Mouse (Mus musculus): Measurements from ENCODE around the gene Lrrc3. TPM values are rescaled to one million over a fixed set of nuclear protein-coding genes. Genes with fewer than 3 reads are reported as not detected.
A peak's percentile ranks its signal among the peaks of the same experiment; 100 is the strongest.

Gene Lrrc3
- polyA plus RNA-seq, 1 experiment from 2014 or later, result 28.7 TPM

GRCm38 (mm10) chr10:77882553-77882952 lies 19.8 kb downstream of the Lrrc3 start:
- Histone ChIP-seq H3K4me3 (ENCODE audit: low read depth, low read length) (no peak overlapping the region), H3K9ac (ENCODE audit: low read depth, low read length) (no peak overlapping the region), H3K9me3 (replicated peaks; ENCODE audit: control insufficient read depth, low read length, poor library complexity, severe bottlenecking) (no peaks in the 10 kb centered on the region), H3K4me2 (ENCODE audit: low read length) (no peak overlapping the region), H3K4me1 (ENCODE audit: control insufficient read depth, insufficient read depth, low read length) (no peaks in the 10 kb centered on the region), H3K36me3 (ENCODE audit: control insufficient read depth, insufficient read depth, low read length) (no peaks in the 10 kb centered on the region), H3K27ac (ENCODE audit: low read length) (no peak overlapping the region), H3K27me3 (ENCODE audit: control insufficient read depth, insufficient read depth, low read depth, low read length) (no peaks in the 10 kb centered on the region)
- 86% methylated on average over 5 of the region's 5 CpGs for WGBS
- no peak for ATAC-seq

- no peak overlapping the region for H3K27ac ChIP-seq (ENCODE audit: low read length)
- no peaks in the 10 kb centered on the region for H3K27me3 ChIP-seq (ENCODE audit: control insufficient read depth, insufficient read depth, low read depth, low read length)
- WGBS, result 80% methylated on average over 3 of the region's 3 CpGs
- no peak for ATAC-seq
- H3K4me1 ChIP-seq (ENCODE audit: control insufficient read depth, insufficient read depth, low read length), result no peaks in the 10 kb centered on the region
- H3K4me2 ChIP-seq (ENCODE audit: low read length), result no peak overlapping the region
- no peaks in the 10 kb centered on the region for H3K9me3 ChIP-seq (replicated peaks; ENCODE audit: control insufficient read depth, low read length, poor library complexity, severe bottlenecking)
- no peak overlapping the region for H3K4me3 ChIP-seq (ENCODE audit: low read depth, low read length)
- no peaks in the 10 kb centered on the region for H3K36me3 ChIP-seq (ENCODE audit: control insufficient read depth, insufficient read depth, low read length)
- no peak overlapping the region for H3K9ac ChIP-seq (ENCODE audit: low read depth, low read length)
Observed at GRCm38 (mm10) chr10:77880305-77880704, 22.0 kb downstream of the Lrrc3 start.

GRCm38 (mm10) chr10:77878985-77879384 lies 23.4 kb downstream of the Lrrc3 start:
- Histone ChIP-seq H3K27me3 (ENCODE audit: control insufficient read depth, insufficient read depth, low read depth, low read length) (no peaks in the 10 kb centered on the region), H3K4me1 (ENCODE audit: control insufficient read depth, insufficient read depth, low read length) (no peaks in the 10 kb centered on the region), H3K9ac (ENCODE audit: low read depth, low read length) (no peak overlapping the region), H3K27ac (ENCODE audit: low read length) (no peak overlapping the region), H3K4me2 (ENCODE audit: low read length) (no peak overlapping the region), H3K36me3 (ENCODE audit: control insufficient read depth, insufficient read depth, low read length) (no peaks in the 10 kb centered on the region), H3K9me3 (replicated peaks; ENCODE audit: control insufficient read depth, low read length, poor library complexity, severe bottlenecking) (no peaks in the 10 kb centered on the region), H3K4me3 (ENCODE audit: low read depth, low read length) (no peak overlapping the region)
- no peak for ATAC-seq
- WGBS, result 56% methylated on average over 6 of the region's 6 CpGs

- Histone ChIP-seq H3K4me3 (ENCODE audit: low read depth, low read length) (no peak overlapping the region), H3K27ac (ENCODE audit: low read length) (no peak overlapping the region), H3K4me2 (ENCODE audit: low read length) (no peak overlapping the region), H3K9ac (ENCODE audit: low read depth, low read length) (no peak overlapping the region), H3K4me1 (ENCODE audit: control insufficient read depth, insufficient read depth, low read length) (no peaks in the 10 kb centered on the region), H3K36me3 (ENCODE audit: control insufficient read depth, insufficient read depth, low read length) (no peaks in the 10 kb centered on the region), H3K9me3 (replicated peaks; ENCODE audit: control insufficient read depth, low read length, poor library complexity, severe bottlenecking) (no peaks in the 10 kb centered on the region), H3K27me3 (ENCODE audit: control insufficient read depth, insufficient read depth, low read depth, low read length) (no peaks in the 10 kb centered on the region)
- no peak for ATAC-seq
- WGBS, result 87% methylated on average over 7 of the region's 7 CpGs
Observed at GRCm38 (mm10) chr10:77869651-77870050, 32.7 kb downstream of the Lrrc3 start.

- no peak for ATAC-seq
- no peaks in the 10 kb centered on the region for H3K36me3 ChIP-seq (ENCODE audit: control insufficient read depth, insufficient read depth, low read length)
- no peaks in the 10 kb centered on the region for H3K9me3 ChIP-seq (replicated peaks; ENCODE audit: control insufficient read depth, low read length, poor library complexity, severe bottlenecking)
- H3K9ac ChIP-seq (ENCODE audit: low read depth, low read length), result no peak overlapping the region
- no peaks in the 10 kb centered on the region for H3K27me3 ChIP-seq (ENCODE audit: control insufficient read depth, insufficient read depth, low read depth, low read length)
- H3K4me1 ChIP-seq (ENCODE audit: control insufficient read depth, insufficient read depth, low read length), result no peaks in the 10 kb centered on the region
- no peak overlapping the region for H3K4me2 ChIP-seq (ENCODE audit: low read length)
- H3K4me3 ChIP-seq (ENCODE audit: low read depth, low read length), result no peak overlapping the region
- 33% methylated on average over 1 of the region's 1 CpGs for WGBS
- no peak overlapping the region for H3K27ac ChIP-seq (ENCODE audit: low read length)
Observed at GRCm38 (mm10) chr10:77867546-77867945, 34.8 kb downstream of the Lrrc3 start.

GRCm38 (mm10) chr10:77864762-77865143 lies 37.6 kb downstream of the Lrrc3 start:
- no peak; the same call in 1 of the 2 replicates for ATAC-seq
- Histone ChIP-seq H3K36me3 (ENCODE audit: control insufficient read depth, insufficient read depth, low read length) (no peaks in the 10 kb centered on the region), H3K27ac (ENCODE audit: low read length) (no peak overlapping the region), H3K27me3 (ENCODE audit: control insufficient read depth, insufficient read depth, low read depth, low read length) (no peaks in the 10 kb centered on the region), H3K9ac (ENCODE audit: low read depth, low read length) (0 out of 2 replicates have a peak overlapping the region, but pooled peaks have one; percentile 11), H3K4me3 (ENCODE audit: low read depth, low read length) (peak overlapping the region; percentile 10; the same call in 1 of the 2 replicates), H3K4me1 (ENCODE audit: control insufficient read depth, insufficient read depth, low read length) (no peaks in the 10 kb centered on the region), H3K9me3 (replicated peaks; ENCODE audit: control insufficient read depth, low read length, poor library complexity, severe bottlenecking) (no peaks in the 10 kb centered on the region), H3K4me2 (ENCODE audit: low read length) (peak overlapping the region; percentile 16)
- WGBS, result 36% methylated on average over 11 of the region's 11 CpGs

- Histone ChIP-seq H3K4me2 (ENCODE audit: low read length) (peak overlapping the region; percentile 16), H3K27ac (ENCODE audit: low read length) (no peak overlapping the region), H3K4me1 (ENCODE audit: control insufficient read depth, insufficient read depth, low read length) (no peaks in the 10 kb centered on the region), H3K4me3 (ENCODE audit: low read depth, low read length) (peak overlapping the region; percentile 10; the same call in 1 of the 2 replicates), H3K36me3 (ENCODE audit: control insufficient read depth, insufficient read depth, low read length) (no peaks in the 10 kb centered on the region), H3K27me3 (ENCODE audit: control insufficient read depth, insufficient read depth, low read depth, low read length) (no peaks in the 10 kb centered on the region), H3K9me3 (replicated peaks; ENCODE audit: control insufficient read depth, low read length, poor library complexity, severe bottlenecking) (no peaks in the 10 kb centered on the region), H3K9ac (ENCODE audit: low read depth, low read length) (0 out of 2 replicates have a peak overlapping the region, but pooled peaks have one; percentile 11)
- ATAC-seq, result peak; percentile 78
- 41% methylated on average over 13 of the region's 14 CpGs for WGBS
Observed at GRCm38 (mm10) chr10:77864067-77864761, 38.1 kb downstream of the Lrrc3 start.

- H3K9ac ChIP-seq (ENCODE audit: low read depth, low read length), result no peak within 1 kb of the TSS
- peaks cover 3% of the 10 kb centered on the region; the same call in 1 of the 2 replicates for H3K9me3 ChIP-seq (replicated peaks; ENCODE audit: control insufficient read depth, low read length, poor library complexity, severe bottlenecking)
- WGBS, result 43% methylated on average over 7 of the region's 7 CpGs
- H3K4me1 ChIP-seq (ENCODE audit: control insufficient read depth, insufficient read depth, low read length), result no peaks in the 10 kb centered on the region
- no peak within 1 kb of the TSS for H3K4me2 ChIP-seq (ENCODE audit: low read length)
- H3K4me3 ChIP-seq (ENCODE audit: low read depth, low read length), result no peak within 1 kb of the TSS
- no peaks in the 10 kb centered on the region for H3K36me3 ChIP-seq (ENCODE audit: control insufficient read depth, insufficient read depth, low read length)
- no peak within 1 kb of the TSS for H3K27ac ChIP-seq (ENCODE audit: low read length)
- ATAC-seq, result no peak
- no peaks in the 10 kb centered on the region for H3K27me3 ChIP-seq (ENCODE audit: control insufficient read depth, insufficient read depth, low read depth, low read length)
Observed at GRCm38 (mm10) chr10:77861675-77862074, 40.7 kb downstream of the Lrrc3 start, which contains the start of gene Gm3285. Gene Gm3285, plus strand, starts transcription at chr10:77861975.

- no peak within 1 kb of the TSS for H3K9ac ChIP-seq (ENCODE audit: low read depth, low read length)
- no peaks in the 10 kb centered on the region for H3K36me3 ChIP-seq (ENCODE audit: control insufficient read depth, insufficient read depth, low read length)
- H3K27ac ChIP-seq (ENCODE audit: low read length), result no peak within 1 kb of the TSS
- H3K4me1 ChIP-seq (ENCODE audit: control insufficient read depth, insufficient read depth, low read length), result no peaks in the 10 kb centered on the region
- H3K9me3 ChIP-seq (replicated peaks; ENCODE audit: control insufficient read depth, low read length, poor library complexity, severe bottlenecking), result no peaks in the 10 kb centered on the region
- 68% methylated on average over 9 of the region's 9 CpGs for WGBS
- H3K4me3 ChIP-seq (ENCODE audit: low read depth, low read length), result no peak within 1 kb of the TSS
- ATAC-seq, result no peak
- H3K4me2 ChIP-seq (ENCODE audit: low read length), result no peak within 1 kb of the TSS
- no peaks in the 10 kb centered on the region for H3K27me3 ChIP-seq (ENCODE audit: control insufficient read depth, insufficient read depth, low read depth, low read length)
Observed at GRCm38 (mm10) chr10:77852559-77852958, 49.8 kb downstream of the Lrrc3 start, which contains the start of gene Gm10318. Gene Gm10318, plus strand, starts transcription at chr10:77852859.
